Mouse (Mus musculus) kidney, adult 2 months (tissue): Measurements from ENCODE around the gene Tgm2.

ENCODE experiments used
- CTCF ChIP-seq: fragments of 200-500 bp; conservative IDR thresholded peaks from 2 replicates; pipeline ENCODE4 v1.5.1; 2011; ENCODE audit warnings: low read depth, mild to moderate bottlenecking, control low read depth, low read length, moderate library complexity, mixed read lengths; ENCODE audit not compliant: insufficient read depth, insufficient read length
- POLR2A ChIP-seq: fragments of 200-500 bp; IDR thresholded peaks from one replicate; pipeline ENCODE4 v1.6.1; 2011; ENCODE audit warnings: low read depth, low read length, control low read depth

DNA sequence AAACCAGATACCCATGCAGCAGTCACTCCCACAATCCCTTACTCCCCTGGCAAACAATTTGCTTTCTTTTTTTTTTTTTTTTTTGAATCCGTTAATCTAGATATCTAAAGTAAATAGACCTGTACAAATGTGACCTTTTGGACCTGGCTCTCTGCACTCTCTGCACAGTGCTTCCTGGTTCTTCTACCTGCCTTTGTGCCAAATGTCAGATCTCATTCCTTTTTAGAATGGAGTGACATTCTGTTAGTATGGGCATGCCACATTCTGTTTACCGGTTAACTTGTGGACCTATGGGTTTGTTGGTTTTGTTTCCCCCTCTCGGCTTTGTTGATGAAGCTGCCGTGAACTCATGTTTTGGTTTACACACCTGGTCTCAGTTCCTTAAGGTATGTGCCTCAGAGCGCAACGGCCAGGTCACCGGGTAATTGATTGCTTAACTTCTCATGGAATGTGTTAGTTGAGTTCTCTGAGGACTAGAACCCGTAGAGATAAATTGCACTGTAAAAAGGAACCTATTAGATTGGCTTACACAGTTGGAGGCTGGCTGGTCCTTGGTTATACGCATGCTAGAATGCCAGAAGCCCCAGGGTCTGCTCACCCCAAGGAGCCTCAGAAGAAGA, 65.5 kb downstream of the Tgm2 start:
- TF ChIP-seq CTCF (no peak), POLR2A (no peak)
